8 mouse cellular contexts compared by ENCODE assay signal in genomic region chr19:8725081-8725613, GRCm38 (mm10). TPM values are rescaled to one million over a fixed set of nuclear protein-coding genes. Genes with fewer than 3 reads are reported as not detected.
DNase-seq lines count a peak whose midpoint lies in the region; ATAC-seq and TF ChIP-seq lines count a peak whose summit lies in the region.
"Had no signal": no experiment of that assay in that cellular context is flagged by ENCODE, and none has a peak within 500 bp of the region (broad histone marks: within the 10 kb centered on the region; RNA-seq: fewer than 3 reads in every experiment).

No protein-coding gene starts in this region.

- peak overlapping the region; percentile 67 for H3K4me2 ChIP-seq in lung, embryonic 15.5 days
- H3K4me2 ChIP-seq in forebrain, embryonic 14.5 days (ENCODE audit: low read length), result peak overlapping the region; percentile 83
- H3K4me2 ChIP-seq in liver, embryonic 12.5 days, result peak overlapping the region; percentile 76
- H3K4me2 ChIP-seq in stomach, postnatal 0 days (replicated peaks; ENCODE audit: low read depth), result peak overlapping the region; percentile 54

- no peaks in the 10 kb centered on the region for H3K9me3 ChIP-seq in lung, embryonic 15.5 days
- no peaks in the 10 kb centered on the region for H3K9me3 ChIP-seq in forebrain, embryonic 14.5 days (replicated peaks; ENCODE audit: control insufficient read depth, low read length)
- no peaks in the 10 kb centered on the region for H3K9me3 ChIP-seq in liver, embryonic 12.5 days (replicated peaks)
- no peaks in the 10 kb centered on the region for H3K9me3 ChIP-seq in stomach, postnatal 0 days (ENCODE audit: control insufficient read depth, low read length)

- ATAC-seq in lung, embryonic 15.5 days (ENCODE audit: borderline replicate concordance, extremely low read depth, low FRiP score, low TSS enrichment), result no peak
- no peak for ATAC-seq in forebrain, embryonic 14.5 days
- ATAC-seq in liver, embryonic 12.5 days, result no peak
- no peak for ATAC-seq in stomach, postnatal 0 days (ENCODE audit: low FRiP score, low TSS enrichment)

- H3K27me3 ChIP-seq in lung, embryonic 15.5 days, result no peaks in the 10 kb centered on the region
- no peaks in the 10 kb centered on the region for H3K27me3 ChIP-seq in forebrain, embryonic 14.5 days (replicated peaks; ENCODE audit: control insufficient read depth, insufficient read depth, low read length)
- no peaks in the 10 kb centered on the region for H3K27me3 ChIP-seq in liver, embryonic 12.5 days (replicated peaks)
- no peaks in the 10 kb centered on the region for H3K27me3 ChIP-seq in stomach, postnatal 0 days (ENCODE audit: control insufficient read depth, insufficient read depth, low read length)

- TF ChIP-seq CTCF in lung, adult 2 months (IDR thresholded peaks at IDR 0.05; ENCODE audit: insufficient read depth, low read length), result no peak
- no peak for TF ChIP-seq CTCF in stomach, postnatal 0 days (IDR thresholded peaks at IDR 0.05; ENCODE audit: low read depth)

- DNase-seq in lung, adult 2 months, result no peak
- DNase-seq in forebrain, embryonic 14.5 days (ENCODE audit: low spot score), result no peak
- DNase-seq in stomach, postnatal 0 days (ENCODE audit: low spot score), result no peak
- no peak for DNase-seq in right cerebral cortex, postnatal 25 days
- no peak for DNase-seq in ovary, postnatal 36 days (ENCODE audit: low spot score)
- DNase-seq: kidney, adult 18-20 months had no signal

- 30% methylated on average over 4 of the region's 4 CpGs for WGBS in lung, embryonic 15.5 days
- 48% methylated on average over 4 of the region's 4 CpGs for WGBS in lung, adult 2 months
- WGBS in forebrain, embryonic 14.5 days, result 42% methylated on average over 4 of the region's 4 CpGs
- 36% methylated on average over 4 of the region's 4 CpGs for WGBS in liver, embryonic 12.5 days (ENCODE audit: insufficient replicate concordance)
- WGBS in stomach, postnatal 0 days, result 27% methylated on average over 4 of the region's 4 CpGs

- no peak for TF ChIP-seq EP300 in stomach, postnatal 0 days (optimal IDR thresholded peaks at IDR 0.05)

- H3K27ac ChIP-seq in lung, embryonic 15.5 days, result peak overlapping the region; percentile 86; the same call in 1 of the 2 replicates
- H3K27ac ChIP-seq in forebrain, embryonic 14.5 days (ENCODE audit: low read depth, low read length), result no peak overlapping the region
- peak overlapping the region; percentile 97 for H3K27ac ChIP-seq in liver, embryonic 12.5 days
- H3K27ac ChIP-seq in stomach, postnatal 0 days (replicated peaks), result no peak overlapping the region

- H3K9ac ChIP-seq in lung, embryonic 15.5 days, result peak overlapping the region; percentile 91
- H3K9ac ChIP-seq in forebrain, embryonic 14.5 days (ENCODE audit: low read length), result peak overlapping the region; percentile 97
- H3K9ac ChIP-seq in liver, embryonic 12.5 days, result peak overlapping the region; percentile 88
- peak overlapping the region; percentile 89; the same call in 1 of the 2 replicates for H3K9ac ChIP-seq in stomach, postnatal 0 days (ENCODE audit: low read length)

- peaks cover 28% of the 10 kb centered on the region for H3K36me3 ChIP-seq in lung, embryonic 15.5 days
- peaks cover 32% of the 10 kb centered on the region for H3K36me3 ChIP-seq in forebrain, embryonic 14.5 days (ENCODE audit: control insufficient read depth, insufficient read depth, low read length)
- H3K36me3 ChIP-seq in liver, embryonic 12.5 days, result peaks cover 32% of the 10 kb centered on the region
- peaks cover 6% of the 10 kb centered on the region; the same call in 1 of the 2 replicates for H3K36me3 ChIP-seq in stomach, postnatal 0 days (ENCODE audit: control insufficient read depth, insufficient read depth, low read length)

- peak overlapping the region; percentile 70 for H3K4me3 ChIP-seq in lung, embryonic 15.5 days
- H3K4me3 ChIP-seq in lung, adult 2 months (replicated peaks; ENCODE audit: extremely low read depth, low read depth, low read length), result no peak overlapping the region
- peak overlapping the region; percentile 63 for H3K4me3 ChIP-seq in forebrain, embryonic 14.5 days (ENCODE audit: low read depth, low read length)
- peak overlapping the region; percentile 77 for H3K4me3 ChIP-seq in liver, embryonic 12.5 days
- peak overlapping the region; percentile 66; the same call in 1 of the 2 replicates for H3K4me3 ChIP-seq in stomach, postnatal 0 days (ENCODE audit: low read depth, low read length)

- peaks cover 32% of the 10 kb centered on the region for H3K4me1 ChIP-seq in lung, embryonic 15.5 days
- H3K4me1 ChIP-seq in lung, adult 2 months (ENCODE audit: control insufficient read depth, insufficient read depth, low read length), result no peaks in the 10 kb centered on the region; the same call in none of the 2 replicates
- H3K4me1 ChIP-seq in forebrain, embryonic 14.5 days (ENCODE audit: control insufficient read depth, insufficient read depth, low read length), result peaks cover 21% of the 10 kb centered on the region
- H3K4me1 ChIP-seq in liver, embryonic 12.5 days, result peaks cover 47% of the 10 kb centered on the region
- H3K4me1 ChIP-seq in stomach, postnatal 0 days (replicated peaks; ENCODE audit: control insufficient read depth, insufficient read depth), result no peaks in the 10 kb centered on the region

- TF ChIP-seq POLR2A in lung, adult 2 months (IDR thresholded peaks at IDR 0.05; ENCODE audit: borderline replicate concordance, extremely low read depth, low read depth, low read length), result no peak

RNA-seq across cellular contexts. Expression of gene Slc3a2, which starts 2.0 kb away (rescaled TPM):
- 87.1 and 89.7 TPM in 2 replicates for polyA plus RNA-seq in lung, embryonic 15.5 days (2015; fragmentation: Nextera tagmentation; extraction: Ambion mirVana)
- 263 and 265 TPM in 2 replicates for polyA plus RNA-seq in lung, adult 2 months (2012; rRNA removed)
- 179 and 200 TPM in 2 replicates for polyA plus RNA-seq in forebrain, embryonic 14.5 days (2014; fragmentation: Nextera tagmentation; extraction: Ambion mirVana)
- 133 and 141 TPM in 2 replicates for polyA plus RNA-seq in liver, embryonic 12.5 days (2016; fragmentation: Nextera tagmentation; extraction: Ambion mirVana)
- polyA plus RNA-seq in stomach, postnatal 0 days (2015; fragmentation: Nextera tagmentation; extraction: Ambion mirVana), result 82.5 and 87.0 TPM in 2 replicates

RNA-seq across cellular contexts. Expression of gene Wdr74, which starts 10.5 kb away (rescaled TPM):
- polyA plus RNA-seq in lung, embryonic 15.5 days (2015; fragmentation: Nextera tagmentation; extraction: Ambion mirVana), result 85.6 and 86.3 TPM in 2 replicates
- 19.5 and 21.3 TPM in 2 replicates for polyA plus RNA-seq in lung, adult 2 months (2012; rRNA removed)
- 109 and 111 TPM in 2 replicates for polyA plus RNA-seq in forebrain, embryonic 14.5 days (2014; fragmentation: Nextera tagmentation; extraction: Ambion mirVana)
- 87.1 and 95.9 TPM in 2 replicates for polyA plus RNA-seq in liver, embryonic 12.5 days (2016; fragmentation: Nextera tagmentation; extraction: Ambion mirVana)
- 55.6 and 55.7 TPM in 2 replicates for polyA plus RNA-seq in stomach, postnatal 0 days (2015; fragmentation: Nextera tagmentation; extraction: Ambion mirVana)

RNA-seq across cellular contexts. Expression of gene 1700092M07Rik, which starts 15.4 kb away (rescaled TPM):
- polyA plus RNA-seq in lung, embryonic 15.5 days (2015; fragmentation: Nextera tagmentation; extraction: Ambion mirVana), result 2.0 and 2.1 TPM in 2 replicates
- polyA plus RNA-seq in lung, adult 2 months (2012; rRNA removed), result not detected in 2 replicates
- 0.77 and 1.1 TPM in 2 replicates for polyA plus RNA-seq in forebrain, embryonic 14.5 days (2014; fragmentation: Nextera tagmentation; extraction: Ambion mirVana)
- polyA plus RNA-seq in liver, embryonic 12.5 days (2016; fragmentation: Nextera tagmentation; extraction: Ambion mirVana), result 2.1 and 2.3 TPM in 2 replicates
- 0.59 and 0.62 TPM in 2 replicates for polyA plus RNA-seq in stomach, postnatal 0 days (2015; fragmentation: Nextera tagmentation; extraction: Ambion mirVana)

RNA-seq across cellular contexts. Expression of gene Stx5a, which starts 16.1 kb away (rescaled TPM):
- 142 and 153 TPM in 2 replicates for polyA plus RNA-seq in lung, embryonic 15.5 days (2015; fragmentation: Nextera tagmentation; extraction: Ambion mirVana)
- polyA plus RNA-seq in lung, adult 2 months (2012; rRNA removed), result 79.0 and 88.0 TPM in 2 replicates
- polyA plus RNA-seq in forebrain, embryonic 14.5 days (2014; fragmentation: Nextera tagmentation; extraction: Ambion mirVana), result 104 and 105 TPM in 2 replicates
- polyA plus RNA-seq in liver, embryonic 12.5 days (2016; fragmentation: Nextera tagmentation; extraction: Ambion mirVana), result 56.2 and 58.4 TPM in 2 replicates
- 81.9 and 82.2 TPM in 2 replicates for polyA plus RNA-seq in stomach, postnatal 0 days (2015; fragmentation: Nextera tagmentation; extraction: Ambion mirVana)

RNA-seq across cellular contexts. Expression of gene Nxf1, which starts 31.7 kb away (rescaled TPM):
- polyA plus RNA-seq in lung, embryonic 15.5 days (2015; fragmentation: Nextera tagmentation; extraction: Ambion mirVana), result 184 and 198 TPM in 2 replicates
- 61.4 and 85.3 TPM in 2 replicates for polyA plus RNA-seq in lung, adult 2 months (2012; rRNA removed)
- 162 and 178 TPM in 2 replicates for polyA plus RNA-seq in forebrain, embryonic 14.5 days (2014; fragmentation: Nextera tagmentation; extraction: Ambion mirVana)
- 116 and 130 TPM in 2 replicates for polyA plus RNA-seq in liver, embryonic 12.5 days (2016; fragmentation: Nextera tagmentation; extraction: Ambion mirVana)
- polyA plus RNA-seq in stomach, postnatal 0 days (2015; fragmentation: Nextera tagmentation; extraction: Ambion mirVana), result 57.5 and 61.6 TPM in 2 replicates

Comparison
In these comparisons a context has a peak if more than half of its experiments do, and no peak if none do; other contexts are left out.
1. H3K27ac ChIP-seq: peak in lung, embryonic 15.5 days (single experiment) and liver, embryonic 12.5 days (single experiment); none in forebrain, embryonic 14.5 days (single experiment) and stomach, postnatal 0 days (single experiment).
2. Peak in every context shown above with its lines, with median percentiles within 50 percentile points of each other: H3K4me2 ChIP-seq and H3K9ac ChIP-seq.